Mouse (Mus musculus) cerebellum, adult 18-20 months (tissue): ENCODE measurements around the gene Ube2d1.

ENCODE experiments used
- DNase-seq, 2 experiments: peaks; one replicate each; pipeline ENCODE4 v3.0.0; 2021

Ube2d1 gene

GRCm38 (mm10) chr10:71285126-71285580, at the start of gene Ube2d1:
Gene Ube2d1 (minus strand): TSS chr10:71285262.
- peak; percentile 96 for DNase-seq

- no peak for DNase-seq
These were observed 47.8 kb upstream of the Ube2d1 start for GRCm38 (mm10) chr10:71332859-71333258.

GRCm38 (mm10) chr10:71332376-71332775, 47.3 kb upstream of the Ube2d1 start:
- no peak for DNase-seq

- no peak for DNase-seq
These were observed 46.8 kb upstream of the Ube2d1 start for GRCm38 (mm10) chr10:71331908-71332307.

DNA sequence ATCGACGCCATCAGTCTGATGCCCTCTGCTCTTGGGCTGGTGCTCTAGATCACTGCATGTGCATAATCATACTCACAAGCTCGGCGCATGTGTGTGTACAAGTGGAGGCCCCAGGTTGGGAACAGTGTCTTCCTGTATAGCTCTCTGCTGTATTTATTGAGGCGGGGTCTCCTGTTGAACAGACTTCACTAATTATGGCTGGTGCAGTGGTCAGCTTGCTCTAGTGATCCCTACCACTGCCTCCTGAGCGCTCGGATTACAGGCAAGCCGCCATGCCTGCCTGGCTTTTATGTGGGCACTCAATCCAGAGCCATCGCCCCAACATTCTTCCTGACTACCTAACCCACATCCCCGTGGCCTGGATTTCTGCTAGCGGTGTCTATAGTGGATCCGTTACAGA, 45.0 kb upstream of the Ube2d1 start:
- no peak for DNase-seq

- no peak for DNase-seq
These were observed 44.2 kb upstream of the Ube2d1 start for GRCm38 (mm10) chr10:71329295-71329694.

DNA sequence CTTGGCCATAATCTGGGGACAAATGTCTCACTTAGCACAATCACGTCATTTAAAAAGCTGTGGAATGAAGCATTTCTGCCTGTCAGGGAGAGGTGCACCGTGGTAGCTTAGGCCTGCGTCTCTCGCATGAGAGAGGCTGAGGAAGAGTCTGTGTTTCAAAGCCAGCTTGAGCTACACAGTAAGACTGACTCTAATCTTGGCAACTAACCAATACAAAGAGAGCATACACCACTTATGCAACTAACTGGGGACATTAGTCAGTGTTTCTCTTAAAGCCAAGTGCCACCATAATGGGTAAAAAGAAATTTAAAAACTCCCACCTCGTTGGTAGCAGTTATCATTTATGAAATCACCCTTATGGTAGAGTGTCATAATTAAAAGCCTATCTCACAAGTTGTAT, 43.8 kb upstream of the Ube2d1 start:
- DNase-seq = no peak

GRCm38 (mm10) chr10:71328382-71328781, 43.3 kb upstream of the Ube2d1 start:
- no peak for DNase-seq

DNA sequence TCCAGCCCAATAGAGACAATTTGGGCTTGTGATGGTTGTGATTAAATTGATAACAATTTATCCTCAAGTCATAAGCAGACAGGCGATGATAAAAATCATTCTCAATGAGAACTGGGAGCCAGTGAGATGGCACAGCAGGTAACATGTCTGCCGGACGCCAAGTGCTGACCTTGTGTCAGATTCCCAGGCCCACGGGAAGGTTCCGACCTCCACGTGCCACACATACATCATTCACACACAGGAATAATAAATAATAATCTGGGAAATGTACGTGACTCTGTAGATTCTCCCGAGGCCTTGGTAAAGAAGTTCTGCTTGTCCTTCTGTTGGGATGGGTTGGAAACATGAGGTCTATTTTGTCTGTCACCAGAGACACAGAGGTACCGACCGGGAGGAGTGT, 42.3 kb upstream of the Ube2d1 start:
- DNase-seq = no peak

- DNase-seq = peak; percentile 73 to 77
These were observed 41.7 kb upstream of the Ube2d1 start for GRCm38 (mm10) chr10:71326789-71327188.

- no peak for DNase-seq
These were observed 41.1 kb upstream of the Ube2d1 start for GRCm38 (mm10) chr10:71326123-71326522.

- DNase-seq = no peak
These were observed 38.6 kb upstream of the Ube2d1 start for GRCm38 (mm10) chr10:71323669-71324068.

DNA sequence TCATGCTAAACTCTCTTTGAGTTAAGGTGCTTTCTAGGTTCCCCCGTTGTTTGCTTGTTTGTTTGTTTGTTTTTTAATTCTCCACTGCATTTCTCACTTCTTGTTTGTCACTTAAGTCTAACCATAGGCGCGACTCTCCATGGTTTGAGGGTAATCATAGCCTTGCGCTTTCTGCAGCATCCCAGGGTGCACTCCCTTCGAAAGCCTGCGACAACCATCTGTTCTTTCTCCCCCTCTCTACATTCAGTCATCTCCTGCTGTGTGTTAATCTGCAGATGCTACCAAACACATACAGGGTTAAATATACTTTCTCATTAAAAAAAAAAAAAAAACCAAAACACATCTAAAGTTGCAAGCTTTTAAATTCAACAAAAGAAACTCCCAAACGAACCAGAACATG, 31.4 kb upstream of the Ube2d1 start:
- no peak for DNase-seq

DNA sequence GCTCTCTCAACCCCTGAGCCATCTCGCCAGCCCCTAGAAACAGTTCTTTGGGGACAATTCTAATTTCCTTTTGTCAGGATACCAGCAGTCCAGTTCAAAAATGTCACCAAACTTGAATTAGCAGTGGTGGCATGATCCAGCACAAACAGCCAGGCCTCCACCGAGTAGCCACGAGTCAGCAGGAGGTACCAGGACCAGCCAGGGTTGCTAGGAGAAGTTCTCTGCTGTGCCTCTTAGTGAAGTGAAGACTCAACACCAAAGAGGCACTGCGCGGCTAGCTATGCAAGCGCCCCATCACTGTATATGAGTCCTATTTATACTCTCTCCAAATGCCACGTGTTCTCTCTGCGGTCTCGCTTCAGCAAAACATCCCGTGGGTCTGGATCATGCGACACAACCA, 31.0 kb upstream of the Ube2d1 start:
- no peak for DNase-seq

- no peak for DNase-seq
These were observed 29.5 kb upstream of the Ube2d1 start for GRCm38 (mm10) chr10:71314596-71314995.

GRCm38 (mm10) chr10:71310288-71310687, 25.2 kb upstream of the Ube2d1 start:
- DNase-seq = no peak

- DNase-seq = no peak
These were observed 23.1 kb upstream of the Ube2d1 start for GRCm38 (mm10) chr10:71308199-71308598.

- DNase-seq = no peak
These were observed 21.7 kb upstream of the Ube2d1 start for GRCm38 (mm10) chr10:71306759-71307158.

- DNase-seq = peak; percentile 45 to 57
These were observed 21.1 kb upstream of the Ube2d1 start for GRCm38 (mm10) chr10:71306190-71306589.

DNA sequence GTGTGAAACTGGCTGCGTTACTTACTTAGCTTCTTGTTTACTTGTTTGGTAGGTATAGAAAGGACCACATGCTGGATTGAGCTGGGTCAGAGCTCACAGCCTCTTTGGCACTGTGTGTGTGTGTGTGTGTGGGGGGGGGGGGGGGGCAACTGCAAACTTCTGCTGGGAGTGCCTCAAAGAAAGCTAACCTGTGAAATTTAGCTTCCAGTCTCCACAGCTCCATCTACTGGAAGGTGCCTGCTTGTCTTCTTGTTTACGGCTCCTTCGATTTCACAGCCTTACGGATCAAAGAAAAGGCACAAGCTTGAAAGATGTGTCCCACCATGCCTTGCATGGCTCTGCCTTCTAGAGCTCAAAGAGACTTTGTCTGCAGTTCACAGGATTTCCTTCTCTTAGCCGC, 17.4 kb upstream of the Ube2d1 start:
- no peak for DNase-seq

- DNase-seq = peak; percentile 58 to 64
These were observed 15.1 kb upstream of the Ube2d1 start for GRCm38 (mm10) chr10:71300161-71300560.

- DNase-seq = no peak
These were observed 8.2 kb upstream of the Ube2d1 start for GRCm38 (mm10) chr10:71293245-71293644.

GRCm38 (mm10) chr10:71292254-71292653, 7.2 kb upstream of the Ube2d1 start:
- no peak for DNase-seq

DNA sequence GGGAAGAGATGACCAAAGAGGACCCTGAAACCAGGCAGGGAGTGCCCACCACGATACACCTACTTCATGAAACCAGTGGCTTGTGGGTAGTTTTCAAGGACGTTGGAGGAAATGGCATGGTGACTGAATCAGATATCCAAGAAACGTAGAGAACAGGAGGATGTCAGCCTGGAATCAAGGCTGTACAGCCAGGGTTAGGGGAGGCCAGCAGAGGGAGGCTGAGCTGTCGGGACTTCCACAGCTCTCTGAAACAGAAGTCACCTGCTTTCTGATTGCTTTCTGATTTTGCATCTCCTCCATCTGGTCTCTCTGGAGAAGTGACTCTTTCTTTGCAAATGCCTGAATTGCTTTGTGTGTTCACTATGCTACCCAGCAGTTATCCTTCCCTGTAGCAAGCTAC, 6.7 kb upstream of the Ube2d1 start:
- no peak for DNase-seq

GRCm38 (mm10) chr10:71291179-71291661, 6.2 kb upstream of the Ube2d1 start:
- DNase-seq = no peak
